Mouse (Mus musculus) retina, adult 2 months (tissue): ENCODE results near the gene Rab5b.
A peak's percentile ranks its signal among the peaks of the same experiment; 100 is the strongest.

Experiments
- DNase-seq: peaks from one replicate; pipeline ENCODE4 v3.0.0-alpha.2; 2012; ENCODE audit warnings: low read depth, low spot score

The Rab5b gene

GRCm38 (mm10) chr10:128699006-128699405 is 2.9 kb upstream of the Rab5b start:
- no peak for DNase-seq

- no peak for DNase-seq
Measured at GRCm38 (mm10) chr10:128697072-128697725, 1.1 kb upstream of the Rab5b start.

GRCm38 (mm10) chr10:128695411-128695991 is 563 bp downstream of the Rab5b start:
- no peak for DNase-seq

GRCm38 (mm10) chr10:128674469-128675008 is 21.5 kb downstream of the Rab5b start:
- DNase-seq: peak; percentile 8

GRCm38 (mm10) chr10:128673763-128674468 is 22.1 kb downstream of the Rab5b start, which contains the start of gene Suox:
Gene Suox (minus strand): TSS chr10:128674073.
- DNase-seq: peak; percentile 44

- DNase-seq: no peak
Measured at GRCm38 (mm10) chr10:128671148-128671547, 24.9 kb downstream of the Rab5b start.

- peak; percentile 61 for DNase-seq
Measured at GRCm38 (mm10) chr10:128668790-128669672, 27.0 kb downstream of the Rab5b start.

GRCm38 (mm10) chr10:128665806-128666205 is 30.3 kb downstream of the Rab5b start:
- DNase-seq: no peak

GRCm38 (mm10) chr10:128665307-128665706 is 30.8 kb downstream of the Rab5b start:
- DNase-seq: no peak

GRCm38 (mm10) chr10:128664808-128665207 is 31.3 kb downstream of the Rab5b start:
- DNase-seq: no peak

- no peak for DNase-seq
Measured at GRCm38 (mm10) chr10:128663441-128664220, 32.4 kb downstream of the Rab5b start.

GRCm38 (mm10) chr10:128662465-128662864 is 33.6 kb downstream of the Rab5b start:
- DNase-seq: no peak

- DNase-seq: no peak
Measured at GRCm38 (mm10) chr10:128659490-128659889, 36.6 kb downstream of the Rab5b start.

- DNase-seq: no peak
Measured at GRCm38 (mm10) chr10:128657844-128658243, 38.2 kb downstream of the Rab5b start.

GRCm38 (mm10) chr10:128656731-128657130 is 39.3 kb downstream of the Rab5b start:
- no peak for DNase-seq

GRCm38 (mm10) chr10:128655254-128655653 is 40.8 kb downstream of the Rab5b start:
- no peak for DNase-seq

- DNase-seq: no peak
Measured at GRCm38 (mm10) chr10:128653866-128654265, 42.2 kb downstream of the Rab5b start.

GRCm38 (mm10) chr10:128646139-128647089 is 49.6 kb downstream of the Rab5b start:
- no peak for DNase-seq
